Mouse (Mus musculus): Measurements from ENCODE around the gene Dpy19l3.

Dpy19l3 gene

GRCm38 (mm10) chr7:35754033-35754885 is at the start of gene Dpy19l3:
Gene Dpy19l3 (minus strand): TSS chr7:35754454.
- peak; percentile 93 for DNase-seq

GRCm38 (mm10) chr7:35802906-35803595 is 48.8 kb upstream of the Dpy19l3 start, which contains the start of gene Zfp507:
Gene Zfp507 (minus strand): TSS chr7:35803003.
- peak; percentile 92 for DNase-seq

DNA sequence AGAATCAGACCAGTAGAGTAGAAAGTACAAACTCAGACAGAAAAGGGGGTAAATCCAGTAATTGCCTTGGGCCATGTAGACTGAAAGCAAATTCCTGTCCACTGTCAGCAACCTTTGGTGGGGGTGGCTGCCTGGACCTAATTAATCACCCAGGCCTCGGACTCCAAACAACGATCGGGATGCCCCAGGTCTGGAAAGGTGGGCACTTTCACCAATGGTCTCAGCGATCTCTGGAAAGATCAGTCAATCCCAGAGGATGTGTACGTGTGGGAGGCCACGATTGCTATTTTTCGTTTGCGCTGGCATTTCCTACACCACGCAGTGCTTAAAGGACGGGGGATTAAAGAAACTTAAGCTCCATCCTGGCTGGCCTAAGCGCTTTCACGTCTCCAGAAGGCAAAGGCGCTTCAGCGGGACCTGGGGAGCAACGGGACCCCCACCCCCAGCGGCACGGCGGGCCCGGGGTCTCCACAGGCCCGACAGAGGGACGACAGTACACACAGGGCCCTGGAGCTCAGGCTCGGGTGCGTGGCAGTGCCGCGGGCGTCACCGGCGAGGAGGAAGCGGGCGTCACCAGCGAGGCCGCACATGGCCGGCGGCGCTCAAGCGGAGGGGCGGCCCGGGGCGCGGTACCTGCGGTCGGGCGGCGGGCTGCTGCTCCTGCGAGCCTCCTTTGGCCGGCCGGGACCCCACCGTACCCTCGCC is 48.1 kb upstream of the Dpy19l3 start:
- no peak for DNase-seq

GRCm38 (mm10) chr7:35796123-35796522 is 41.9 kb upstream of the Dpy19l3 start:
- peak; percentile 49 for DNase-seq

DNA sequence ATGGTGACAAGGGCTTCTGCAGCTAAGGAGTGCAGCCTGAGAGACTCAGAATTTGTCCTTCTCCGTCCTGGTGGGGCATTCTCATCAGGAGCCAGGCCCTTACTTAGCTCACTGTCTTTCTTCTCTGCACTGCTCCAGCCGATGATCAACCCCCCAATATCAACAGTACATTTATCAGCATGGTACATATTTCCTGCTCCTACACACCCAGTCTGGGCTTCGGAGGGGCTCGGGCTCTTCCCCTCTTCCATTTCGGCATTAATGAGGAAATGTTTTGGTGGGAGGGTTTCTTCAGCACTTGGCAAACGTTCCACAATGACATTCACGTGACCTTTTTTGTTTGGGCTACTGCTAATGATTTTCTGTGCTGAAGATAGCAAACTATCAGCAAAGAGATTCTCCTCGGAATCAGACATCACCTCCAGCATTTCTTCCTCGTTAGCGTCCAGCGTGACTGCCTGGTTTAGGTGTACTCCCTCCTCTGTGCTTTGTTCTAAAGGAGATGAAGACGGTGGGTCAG is 40.0 kb upstream of the Dpy19l3 start:
- no peak for DNase-seq

- DNase-seq: no peak
Measured at GRCm38 (mm10) chr7:35792150-35792848, 38.0 kb upstream of the Dpy19l3 start.

GRCm38 (mm10) chr7:35790926-35791325 is 36.7 kb upstream of the Dpy19l3 start:
- DNase-seq: no peak

DNA sequence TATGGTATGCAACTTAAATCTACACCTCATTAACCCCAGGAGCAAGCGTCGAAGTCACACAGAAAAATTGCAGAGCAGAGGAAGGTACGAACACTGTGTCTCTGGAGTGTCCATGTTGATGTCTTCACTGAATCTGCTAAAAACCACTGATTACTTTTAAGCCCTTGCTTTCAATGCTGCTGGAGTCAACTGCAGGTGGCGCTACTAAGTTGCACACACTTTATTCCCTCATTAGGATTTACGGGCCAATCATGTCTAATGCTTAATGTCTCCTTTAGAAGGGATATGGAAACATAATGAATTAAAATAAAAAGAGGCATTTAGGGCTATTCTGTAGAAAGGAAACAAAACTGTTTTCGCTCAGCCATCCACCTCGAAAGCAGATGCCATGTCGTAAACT is 35.9 kb upstream of the Dpy19l3 start:
- DNase-seq: peak; percentile 14

DNA sequence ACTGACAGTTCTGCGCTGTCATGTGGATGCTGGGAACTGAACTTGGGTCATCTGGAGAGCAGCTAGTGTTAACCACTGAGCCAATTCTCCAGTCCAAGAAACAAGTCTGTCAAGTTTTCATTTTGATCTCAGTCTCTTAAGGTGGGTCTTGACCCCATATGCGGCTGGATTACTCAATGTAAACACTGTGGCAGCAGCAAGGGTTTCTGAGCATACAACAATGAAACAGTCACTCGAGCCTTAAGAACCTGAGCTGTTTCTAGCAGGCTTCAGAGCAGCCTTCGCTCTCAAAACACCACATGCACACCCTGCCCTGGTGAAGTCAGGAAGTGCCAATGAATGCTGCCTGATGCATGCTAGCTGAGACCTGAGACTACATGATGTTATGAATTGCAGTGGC is 31.3 kb upstream of the Dpy19l3 start:
- DNase-seq: no peak

DNA sequence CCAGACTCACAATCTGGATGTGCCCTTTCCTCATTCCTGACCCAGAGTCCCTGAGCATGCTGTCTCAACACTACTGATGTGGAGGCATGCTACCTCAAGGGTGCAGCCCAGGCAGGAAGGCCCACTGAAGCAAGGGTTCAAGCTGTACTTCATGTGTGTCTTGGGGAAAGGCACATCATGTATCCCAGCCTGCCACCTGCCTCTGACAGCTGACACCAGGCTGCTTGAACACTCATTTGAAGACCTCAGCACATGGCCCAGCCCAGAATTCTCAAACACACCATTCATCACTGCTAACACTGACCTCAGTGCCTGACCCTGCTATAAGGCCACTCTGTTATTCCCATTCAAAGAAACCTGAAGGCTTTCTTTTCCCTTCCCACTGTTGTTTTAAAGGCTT is 28.0 kb upstream of the Dpy19l3 start:
- no peak for DNase-seq

DNA sequence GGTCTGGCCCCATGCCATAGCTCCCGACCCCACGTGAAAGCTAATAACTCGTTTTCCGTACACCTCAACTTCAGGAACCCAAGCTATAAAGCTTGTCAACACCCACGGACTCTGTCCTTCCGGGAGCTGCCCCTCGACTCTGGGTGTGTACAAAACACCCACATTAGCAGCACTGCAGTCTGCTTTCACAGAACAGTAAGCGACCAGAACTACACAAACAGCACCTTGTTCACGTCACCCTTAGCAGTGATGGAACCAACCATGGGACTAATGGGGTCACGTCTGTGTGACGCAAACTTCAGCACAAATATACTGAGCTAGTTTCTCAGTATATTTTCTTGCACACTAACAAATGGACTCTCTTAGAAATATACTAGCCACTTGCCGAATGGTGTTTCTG is 19.9 kb upstream of the Dpy19l3 start:
- DNase-seq: no peak

- no peak for DNase-seq
Measured at GRCm38 (mm10) chr7:35772347-35772746, 18.1 kb upstream of the Dpy19l3 start.

DNA sequence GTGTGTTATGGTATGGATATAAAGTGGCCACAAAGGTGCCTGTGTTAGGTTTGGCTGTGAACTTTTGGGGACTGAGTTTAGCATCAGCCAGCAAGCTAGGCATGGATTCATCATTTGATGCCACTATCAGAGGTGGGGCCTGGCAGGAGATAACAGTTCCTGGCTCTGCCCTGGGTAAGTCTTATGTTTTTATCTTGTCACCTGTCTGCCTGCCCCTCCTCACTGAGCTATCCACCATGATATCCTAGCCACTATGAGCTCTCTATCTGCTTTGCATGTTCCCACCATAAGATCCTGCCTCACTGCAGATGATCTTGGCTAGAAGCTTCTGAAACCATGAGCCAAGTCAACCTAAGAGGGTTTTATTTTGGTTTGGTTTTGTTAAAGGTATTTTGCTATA is 16.9 kb upstream of the Dpy19l3 start:
- DNase-seq: no peak

GRCm38 (mm10) chr7:35770122-35770521 is 15.9 kb upstream of the Dpy19l3 start:
- DNase-seq: no peak

DNA sequence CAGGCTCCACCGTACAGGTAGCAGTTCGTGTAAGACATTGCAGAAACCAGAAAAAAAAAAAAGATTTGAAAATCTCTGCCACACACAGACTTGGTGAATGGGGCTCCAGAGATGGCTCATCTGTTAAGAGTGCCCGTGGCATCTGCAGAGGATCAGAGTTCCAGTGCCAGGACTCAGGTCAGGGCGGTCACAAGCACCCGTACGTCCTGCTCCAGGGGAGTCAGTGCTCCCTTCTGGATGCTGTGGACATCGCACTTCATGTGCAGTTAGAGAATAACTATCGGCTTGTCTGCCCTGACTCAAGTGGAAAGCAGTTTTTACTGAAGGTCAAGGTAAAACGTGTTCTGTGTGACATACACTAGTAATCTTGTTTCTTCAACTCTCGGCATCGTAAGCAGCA is 10.2 kb upstream of the Dpy19l3 start:
- DNase-seq: no peak

DNA sequence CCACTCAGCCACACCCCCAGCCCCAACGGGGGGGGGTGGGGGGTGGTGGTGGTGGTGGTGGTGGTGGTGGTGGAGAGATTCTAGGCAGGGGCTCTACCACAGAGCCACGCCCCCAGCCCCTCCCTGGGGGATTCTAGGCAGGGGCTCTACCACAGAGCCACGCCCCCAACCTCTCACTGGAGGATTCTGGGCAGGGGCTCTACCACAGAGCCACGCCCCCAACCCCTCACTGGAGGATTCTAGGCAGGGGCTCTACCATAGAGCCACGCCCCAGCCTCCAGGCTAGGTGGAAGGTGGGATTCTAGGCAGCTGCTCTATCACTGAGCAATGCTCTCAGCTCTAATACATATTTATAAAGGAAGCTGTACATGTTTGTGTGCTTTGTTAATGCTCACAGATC is 7.5 kb upstream of the Dpy19l3 start:
- DNase-seq: no peak

- DNase-seq: no peak
Measured at GRCm38 (mm10) chr7:35759602-35760001, 5.3 kb upstream of the Dpy19l3 start.

- no peak for DNase-seq
Measured at GRCm38 (mm10) chr7:35756510-35757440, 2.5 kb upstream of the Dpy19l3 start.

DNA sequence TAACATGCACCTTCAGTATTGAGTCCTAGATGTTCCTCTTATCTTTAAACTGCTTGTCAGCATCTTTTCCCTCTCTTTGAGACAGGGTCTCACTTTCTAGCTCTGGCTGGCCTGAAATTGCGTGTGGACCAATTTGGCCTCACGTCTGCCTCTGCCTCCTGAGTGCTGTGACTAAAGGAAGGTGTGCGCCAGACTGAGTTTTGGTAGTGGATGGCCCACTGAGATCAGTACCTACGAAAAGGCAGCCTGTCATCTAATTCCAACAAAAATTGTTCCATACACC is 573 bp upstream of the Dpy19l3 start:
- no peak for DNase-seq

DNA sequence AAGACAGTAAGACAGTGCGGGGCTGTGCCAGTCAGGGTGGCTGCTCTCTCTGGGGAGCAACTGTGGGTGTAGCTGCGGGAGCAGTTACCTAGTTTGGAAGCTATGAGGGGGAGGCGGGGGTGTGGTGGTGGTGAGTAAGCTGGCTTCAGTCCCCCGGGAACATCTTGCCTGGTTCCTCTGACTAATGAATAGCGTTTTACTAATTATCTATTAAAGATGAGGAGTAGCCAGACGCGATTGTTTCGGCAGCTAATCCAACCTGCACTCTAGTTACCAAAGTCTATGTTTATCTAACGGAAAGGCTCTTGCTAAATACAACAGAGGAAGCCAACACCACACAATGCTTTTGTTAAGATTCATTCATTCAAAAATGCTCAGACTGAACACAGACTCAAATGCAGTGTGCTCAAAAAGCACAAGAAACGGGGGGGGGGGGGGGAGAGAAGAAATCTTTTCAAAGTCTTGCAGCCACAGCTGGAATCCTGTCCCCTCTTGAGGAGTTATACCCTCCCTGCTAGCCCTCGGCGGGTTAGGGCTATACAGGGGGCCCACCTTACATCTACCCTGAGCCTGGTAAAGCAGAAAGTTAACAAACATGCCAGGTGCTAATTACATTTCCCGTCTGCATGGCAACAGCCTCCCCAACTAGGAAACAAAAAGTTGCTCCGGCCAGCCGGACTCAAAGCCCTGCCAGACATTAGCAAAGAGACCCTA is 778 bp downstream of the Dpy19l3 start:
- no peak for DNase-seq

GRCm38 (mm10) chr7:35750873-35751272 is 3.4 kb downstream of the Dpy19l3 start:
- DNase-seq: no peak
